Mouse (Mus musculus): Measurements from ENCODE around the gene Cpt1a. TPM values are rescaled to one million over a fixed set of nuclear protein-coding genes. Genes with fewer than 3 reads are reported as not detected.

The Cpt1a gene
- total RNA-seq, 1 experiment from 2014 or later, result 76.7 TPM

- ATAC-seq (ENCODE audit: extremely low read depth, insufficient number of reproducible peaks, low FRiP score, poor library complexity, severe bottlenecking), result no peak
These were observed 2.2 kb downstream of the Cpt1a start for GRCm38 (mm10) chr19:3324271-3324811.

- ATAC-seq (ENCODE audit: extremely low read depth, insufficient number of reproducible peaks, low FRiP score, poor library complexity, severe bottlenecking), result peak; percentile 55
These were observed 3.0 kb downstream of the Cpt1a start for GRCm38 (mm10) chr19:3324931-3325711.

GRCm38 (mm10) chr19:3325771-3326478, 3.8 kb downstream of the Cpt1a start:
- ATAC-seq (ENCODE audit: extremely low read depth, insufficient number of reproducible peaks, low FRiP score, poor library complexity, severe bottlenecking), result no peak

- no peak for ATAC-seq (ENCODE audit: extremely low read depth, insufficient number of reproducible peaks, low FRiP score, poor library complexity, severe bottlenecking)
These were observed 4.4 kb downstream of the Cpt1a start for GRCm38 (mm10) chr19:3326479-3327047.

- no peak for ATAC-seq (ENCODE audit: extremely low read depth, insufficient number of reproducible peaks, low FRiP score, poor library complexity, severe bottlenecking)
These were observed 11.1 kb downstream of the Cpt1a start for GRCm38 (mm10) chr19:3333247-3333646.

GRCm38 (mm10) chr19:3333694-3334515, 11.8 kb downstream of the Cpt1a start:
- ATAC-seq (ENCODE audit: extremely low read depth, insufficient number of reproducible peaks, low FRiP score, poor library complexity, severe bottlenecking), result peak; percentile 67; the same call in 1 of the 2 replicates

- no peak for ATAC-seq (ENCODE audit: extremely low read depth, insufficient number of reproducible peaks, low FRiP score, poor library complexity, severe bottlenecking)
These were observed 12.4 kb downstream of the Cpt1a start for GRCm38 (mm10) chr19:3334550-3334949.

- ATAC-seq (ENCODE audit: extremely low read depth, insufficient number of reproducible peaks, low FRiP score, poor library complexity, severe bottlenecking), result no peak
These were observed 13.8 kb downstream of the Cpt1a start for GRCm38 (mm10) chr19:3335917-3336316.

GRCm38 (mm10) chr19:3336485-3337255, 14.5 kb downstream of the Cpt1a start:
- no peak for ATAC-seq (ENCODE audit: extremely low read depth, insufficient number of reproducible peaks, low FRiP score, poor library complexity, severe bottlenecking)

- ATAC-seq (ENCODE audit: extremely low read depth, insufficient number of reproducible peaks, low FRiP score, poor library complexity, severe bottlenecking), result no peak
These were observed 17.1 kb downstream of the Cpt1a start for GRCm38 (mm10) chr19:3339187-3339586.

- no peak for ATAC-seq (ENCODE audit: extremely low read depth, insufficient number of reproducible peaks, low FRiP score, poor library complexity, severe bottlenecking)
These were observed 18.9 kb downstream of the Cpt1a start for GRCm38 (mm10) chr19:3341021-3341420.

- no peak for ATAC-seq (ENCODE audit: extremely low read depth, insufficient number of reproducible peaks, low FRiP score, poor library complexity, severe bottlenecking)
These were observed 21.8 kb downstream of the Cpt1a start for GRCm38 (mm10) chr19:3343929-3344328.

GRCm38 (mm10) chr19:3344636-3345544, 22.8 kb downstream of the Cpt1a start:
- no peak for ATAC-seq (ENCODE audit: extremely low read depth, insufficient number of reproducible peaks, low FRiP score, poor library complexity, severe bottlenecking)

- ATAC-seq (ENCODE audit: extremely low read depth, insufficient number of reproducible peaks, low FRiP score, poor library complexity, severe bottlenecking), result no peak
These were observed 25.6 kb downstream of the Cpt1a start for GRCm38 (mm10) chr19:3347784-3348183.

- ATAC-seq (ENCODE audit: extremely low read depth, insufficient number of reproducible peaks, low FRiP score, poor library complexity, severe bottlenecking), result no peak
These were observed 31.4 kb downstream of the Cpt1a start for GRCm38 (mm10) chr19:3353415-3354111.

GRCm38 (mm10) chr19:3355096-3355495, 33.0 kb downstream of the Cpt1a start:
- no peak for ATAC-seq (ENCODE audit: extremely low read depth, insufficient number of reproducible peaks, low FRiP score, poor library complexity, severe bottlenecking)

GRCm38 (mm10) chr19:3356516-3356915, 34.4 kb downstream of the Cpt1a start:
- ATAC-seq (ENCODE audit: extremely low read depth, insufficient number of reproducible peaks, low FRiP score, poor library complexity, severe bottlenecking), result no peak
